Mouse (Mus musculus) midbrain, embryonic 16.5 days (tissue): ENCODE data around the gene Supt4a. TPM values are rescaled to one million over a fixed set of nuclear protein-coding genes. Genes with fewer than 3 reads are reported as not detected.

Source experiments
- ATAC-seq: fragments of 200-750 bp; cut with Nextera tagmentation; 2 replicates; pipeline ENCODE4 v1.8.0; 2017; ENCODE audit warnings: moderate TSS enrichment
- H3K27ac ChIP-seq: fragments of 300-500 bp; sonication (generic); 2 replicates; pipeline ENCODE4 v1.5.1; 2014; ENCODE audit warnings: mild to moderate bottlenecking, low read length, mixed read lengths
- H3K27me3 ChIP-seq: fragments of 300-500 bp; sonication (generic); 2 replicates; pipeline ENCODE4 v1.6.1; 2014; ENCODE audit warnings: low read depth, low read length, mixed read lengths; ENCODE audit not compliant: control insufficient read depth, insufficient read depth
- H3K36me3 ChIP-seq: fragments of 300-500 bp; sonication (generic); 2 replicates; pipeline ENCODE4 v1.6.1; 2014; ENCODE audit warnings: mild to moderate bottlenecking, low read length, moderate library complexity, mixed read lengths; ENCODE audit not compliant: control insufficient read depth, insufficient read depth
- H3K4me1 ChIP-seq: fragments of 300-500 bp; sonication (generic); 2 replicates; pipeline ENCODE4 v1.6.1; 2014; ENCODE audit warnings: mild to moderate bottlenecking, low read length, mixed read lengths; ENCODE audit not compliant: control insufficient read depth, insufficient read depth
- H3K4me2 ChIP-seq: fragments of 300-500 bp; sonication (generic); 2 replicates; pipeline ENCODE4 v1.6.1; 2014; ENCODE audit warnings: mild to moderate bottlenecking, low read length, mixed read lengths
- H3K4me3 ChIP-seq: fragments of 300-500 bp; sonication (generic); 2 replicates; pipeline ENCODE4 v1.5.1; 2014; ENCODE audit warnings: low read depth, mild to moderate bottlenecking, low read length, moderate library complexity, mixed read lengths
- H3K9ac ChIP-seq: fragments of 300-500 bp; sonication (generic); 2 replicates; pipeline ENCODE4 v1.6.1; 2014; ENCODE audit warnings: low read depth, low read length, mixed read lengths
- H3K9me3 ChIP-seq: fragments of 300-500 bp; sonication (generic); replicated peaks from 2 replicates; pipeline ENCODE4 v1.6.1; 2014; ENCODE audit warnings: mild to moderate bottlenecking, low read length, mixed read lengths; ENCODE audit not compliant: control insufficient read depth, poor library complexity, severe bottlenecking
- WGBS: fragments of 180-500 bp; shearing (Covaris S2); extraction: QIAGEN DNeasy Blood & Tissue Kit; methylation state at CpG from one replicate; pipeline ENCODE4 v1.1.7; 2014; 5-methylcytosine and 5-hydroxymethylcytosine counted together
- polyA plus RNA-seq: library from polyadenylated mRNA; unstranded; fragments of >200 nt; fragmentation: Nextera tagmentation; extraction: Ambion mirVana; gene quantifications from 2 replicates; pipeline ENCODE4 v1.2.1, GENCODE M21; 2015

Supt4a gene
- polyA plus RNA-seq, 1 experiment from 2014 or later: 127 TPM

GRCm38 (mm10) chr11:87759609-87760005 lies 22.3 kb downstream of the Supt4a start:
- 1% methylated on average over 3 of the region's 3 CpGs for WGBS
- H3K4me2 ChIP-seq: peak overlapping the region; percentile 90
- no peaks in the 10 kb centered on the region for H3K36me3 ChIP-seq
- peak overlapping the region; percentile 84; the same call in 1 of the 2 replicates for H3K9ac ChIP-seq
- peaks cover 23% of the 10 kb centered on the region for H3K4me1 ChIP-seq
- peak overlapping the region; percentile 54 for H3K4me3 ChIP-seq
- ATAC-seq: no peak
- no peaks in the 10 kb centered on the region for H3K27me3 ChIP-seq
- H3K9me3 ChIP-seq: no peaks in the 10 kb centered on the region
- H3K27ac ChIP-seq: peak overlapping the region; percentile 90

DNA sequence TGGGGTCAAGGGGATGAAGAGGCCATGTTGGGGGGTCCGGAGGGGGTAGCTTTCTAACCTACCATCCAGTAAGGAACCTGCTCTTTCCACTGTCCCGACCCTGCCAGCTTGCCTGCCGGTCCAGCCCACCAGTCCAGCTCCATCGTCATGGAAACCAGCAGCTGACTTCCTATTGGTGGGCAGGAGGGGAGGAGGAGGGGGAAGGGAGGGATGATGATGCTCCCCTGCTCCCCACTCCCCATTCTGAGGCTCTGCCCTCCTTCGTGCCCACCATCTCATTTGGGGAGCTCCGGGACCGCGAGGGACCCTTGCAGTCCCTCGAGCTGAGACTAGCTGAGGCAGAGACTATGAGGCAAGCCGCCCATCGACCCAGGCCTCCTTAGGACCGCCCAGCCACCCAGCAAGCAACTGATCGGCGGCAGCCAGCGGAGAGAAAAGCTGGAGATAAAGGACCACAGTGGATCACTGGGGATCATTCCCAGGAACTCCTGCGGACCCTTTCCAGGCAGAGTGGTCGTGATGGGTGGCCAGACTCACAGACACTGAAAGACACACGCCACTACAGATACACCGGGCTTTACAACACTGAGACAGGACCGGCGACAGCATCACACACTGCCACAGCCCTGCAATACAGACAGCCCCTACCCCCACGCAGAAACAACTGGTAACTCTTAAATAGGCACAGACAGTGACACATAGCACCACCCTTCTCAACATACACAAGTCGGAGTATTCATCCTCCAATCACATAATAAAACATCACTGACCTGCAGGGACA lies 23.1 kb downstream of the Supt4a start, which contains the start of gene Tspoap1:
Tspoap1 (plus strand) TSS at position 241 of the 781 bp plus-strand sequence.
- WGBS: 2% methylated on average over 23 of the region's 23 CpGs
- peak within 1 kb of the TSS; percentile 54 for H3K4me3 ChIP-seq
- peak within 1 kb of the TSS; percentile 84 for H3K9ac ChIP-seq
- H3K36me3 ChIP-seq: no peaks in the 10 kb centered on the region
- no peaks in the 10 kb centered on the region for H3K27me3 ChIP-seq
- H3K27ac ChIP-seq: peak within 1 kb of the TSS; percentile 90
- H3K4me1 ChIP-seq: peaks cover 30% of the 10 kb centered on the region
- H3K4me2 ChIP-seq: peak within 1 kb of the TSS; percentile 90
- no peaks in the 10 kb centered on the region for H3K9me3 ChIP-seq
- ATAC-seq: peak; percentile 81

- peak overlapping the region; percentile 54 for H3K4me3 ChIP-seq
- no peaks in the 10 kb centered on the region for H3K9me3 ChIP-seq
- peaks cover 31% of the 10 kb centered on the region for H3K4me1 ChIP-seq
- WGBS: 60% methylated on average over 11 of the region's 11 CpGs
- H3K36me3 ChIP-seq: peaks cover 1% of the 10 kb centered on the region; the same call in 1 of the 2 replicates
- ATAC-seq: no peak
- peak overlapping the region; percentile 84 for H3K9ac ChIP-seq
- H3K27ac ChIP-seq: no peak overlapping the region; the same call in 1 of the 2 replicates
- H3K4me2 ChIP-seq: peak overlapping the region; percentile 90
- no peaks in the 10 kb centered on the region for H3K27me3 ChIP-seq
These were observed 23.9 kb downstream of the Supt4a start for GRCm38 (mm10) chr11:87761181-87761721.

DNA sequence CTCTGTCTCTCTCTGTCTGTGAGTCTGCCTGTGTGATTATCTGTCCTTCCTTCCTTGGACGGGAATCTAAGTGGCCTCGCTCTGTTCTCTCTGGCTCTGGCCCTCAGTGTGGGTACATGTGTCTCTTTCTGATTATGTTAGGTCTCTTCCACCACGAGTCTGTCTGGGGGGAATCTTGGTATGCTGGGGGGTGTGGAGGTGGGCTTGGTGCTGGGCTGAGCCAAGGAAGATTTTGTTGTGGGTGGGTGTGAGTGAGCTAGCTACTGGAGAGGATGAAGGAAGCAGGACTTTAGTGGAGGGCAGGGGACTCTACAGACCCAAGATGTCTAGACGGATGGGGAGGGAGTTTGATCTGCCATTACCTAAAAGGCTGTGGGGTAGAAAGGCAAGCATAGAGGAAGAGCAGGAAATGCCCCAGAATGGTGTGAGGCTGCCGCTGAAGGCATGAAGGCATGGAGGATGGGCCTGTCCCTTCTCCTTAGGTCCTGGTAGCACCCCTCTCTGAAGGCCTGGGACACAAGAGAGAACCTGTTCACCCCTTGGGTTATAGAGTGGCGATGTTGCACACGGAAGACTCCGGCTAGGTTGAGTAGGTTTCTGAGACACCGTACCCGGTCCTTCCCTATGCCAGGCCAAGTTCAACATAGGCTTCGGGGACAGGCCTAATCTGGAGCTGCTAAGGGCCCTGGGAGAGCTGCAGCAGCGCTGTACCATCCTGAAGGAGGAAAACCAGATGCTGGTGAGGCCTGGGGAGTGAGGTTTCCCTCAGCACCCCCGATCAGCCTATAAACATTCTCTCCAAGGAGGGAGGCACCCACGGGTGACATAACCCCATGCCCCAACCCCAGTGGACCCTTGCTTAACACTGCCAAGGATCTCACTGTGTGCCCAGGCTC lies 24.7 kb downstream of the Supt4a start:
- H3K4me2 ChIP-seq: peak overlapping the region; percentile 90
- peak overlapping the region; percentile 84 for H3K9ac ChIP-seq
- peak overlapping the region; percentile 54 for H3K4me3 ChIP-seq
- peaks cover 31% of the 10 kb centered on the region for H3K4me1 ChIP-seq
- no peaks in the 10 kb centered on the region for H3K27me3 ChIP-seq
- ATAC-seq: no peak
- 69% methylated on average over 14 of the region's 14 CpGs for WGBS
- H3K36me3 ChIP-seq: peaks cover 6% of the 10 kb centered on the region; the same call in 1 of the 2 replicates
- H3K27ac ChIP-seq: peak overlapping the region; percentile 72; the same call in 1 of the 2 replicates
- no peaks in the 10 kb centered on the region for H3K9me3 ChIP-seq

DNA sequence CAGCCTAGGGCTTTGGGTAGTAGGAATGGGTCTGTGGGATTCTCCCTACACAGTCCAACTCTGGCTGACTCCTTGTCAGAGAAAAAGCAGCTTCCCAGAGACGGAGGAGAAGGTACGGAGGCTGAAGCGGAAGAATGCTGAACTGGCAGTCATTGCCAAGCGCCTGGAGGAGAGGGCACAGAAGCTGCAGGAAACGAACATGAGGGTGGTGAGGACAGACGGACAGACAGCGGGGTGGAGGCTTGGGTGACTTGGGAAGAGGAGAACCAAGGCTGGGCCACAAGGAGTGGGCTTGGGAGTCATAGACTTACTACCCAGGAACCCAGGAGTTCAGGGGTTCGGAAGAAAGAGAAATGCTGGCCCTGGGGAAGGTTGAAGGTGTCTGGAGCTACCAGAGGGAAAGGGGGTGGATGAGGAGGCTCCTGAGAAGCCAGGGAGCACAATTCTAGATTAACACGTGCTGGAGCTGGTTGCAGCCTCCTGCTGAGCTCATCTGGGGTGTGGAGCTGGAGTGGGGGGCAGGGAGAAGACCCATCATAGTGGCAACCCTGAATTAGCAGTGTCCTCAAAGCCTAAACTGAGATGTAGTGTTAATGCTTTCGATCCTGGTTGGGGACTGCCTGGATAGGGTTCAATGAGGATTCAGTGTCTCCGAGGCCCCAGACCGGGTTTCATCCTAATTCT lies 25.5 kb downstream of the Supt4a start:
- no peaks in the 10 kb centered on the region for H3K27me3 ChIP-seq
- H3K4me2 ChIP-seq: peak overlapping the region; percentile 90
- peaks cover 31% of the 10 kb centered on the region for H3K4me1 ChIP-seq
- peak overlapping the region; percentile 84 for H3K9ac ChIP-seq
- WGBS: 41% methylated on average over 12 of the region's 12 CpGs
- peak overlapping the region; percentile 72 for H3K27ac ChIP-seq
- peaks cover 6% of the 10 kb centered on the region; the same call in 1 of the 2 replicates for H3K36me3 ChIP-seq
- no peak for ATAC-seq
- peak overlapping the region; percentile 54 for H3K4me3 ChIP-seq
- H3K9me3 ChIP-seq: no peaks in the 10 kb centered on the region

GRCm38 (mm10) chr11:87763511-87763987 lies 26.2 kb downstream of the Supt4a start:
- peak overlapping the region; percentile 84 for H3K9ac ChIP-seq
- peaks cover 6% of the 10 kb centered on the region; the same call in 1 of the 2 replicates for H3K36me3 ChIP-seq
- H3K4me1 ChIP-seq: peaks cover 31% of the 10 kb centered on the region
- peak; percentile 53 for ATAC-seq
- no peaks in the 10 kb centered on the region for H3K9me3 ChIP-seq
- H3K4me3 ChIP-seq: peak overlapping the region; percentile 54
- peak overlapping the region; percentile 72 for H3K27ac ChIP-seq
- under 1% methylated on average over 17 of the region's 17 CpGs for WGBS
- H3K4me2 ChIP-seq: peak overlapping the region; percentile 90
- H3K27me3 ChIP-seq: no peaks in the 10 kb centered on the region

GRCm38 (mm10) chr11:87763988-87764876 lies 26.9 kb downstream of the Supt4a start:
- H3K4me1 ChIP-seq: peaks cover 31% of the 10 kb centered on the region

More at GRCm38 (mm10) chr11:87763988-87764876, 26.9 kb downstream of the Supt4a start:
- Histone ChIP-seq H3K4me2 (peak overlapping the region; percentile 90), H3K9me3 (no peaks in the 10 kb centered on the region), H3K27me3 (no peaks in the 10 kb centered on the region), H3K27ac (peak overlapping the region; percentile 72), H3K4me3 (peak overlapping the region; percentile 54), H3K36me3 (peaks cover 10% of the 10 kb centered on the region; the same call in 1 of the 2 replicates), H3K9ac (peak overlapping the region; percentile 84)
- ATAC-seq: peak; percentile 52
- under 1% methylated on average over 64 of the region's 65 CpGs for WGBS
